Mouse (Mus musculus) heart, embryonic 12.5 days (tissue): ENCODE results near the gene 4930430F08Rik. TPM values are rescaled to one million over a fixed set of nuclear protein-coding genes. Genes with fewer than 3 reads are reported as not detected.

Source experiments
- polyA plus RNA-seq: library from polyadenylated mRNA; unstranded; fragments of >200 nt; fragmentation: Nextera tagmentation; extraction: Ambion mirVana; gene quantifications from 2 replicates; pipeline ENCODE4 v1.2.1, GENCODE M21; 2016

4930430F08Rik gene
- polyA plus RNA-seq, 1 experiment from 2014 or later, result 9.0 TPM

Other genes starting within 250 kb of the 4930430F08Rik start
- gene Gm4302, start 249.6 kb downstream of the 4930430F08Rik start, polyA plus RNA-seq, result not detected in 2 replicates
- gene Gm4303, start 244.5 kb downstream of the 4930430F08Rik start, polyA plus RNA-seq, result not detected in 2 replicates
- not detected in 2 replicates for gene Gm4305, start 239.3 kb downstream of the 4930430F08Rik start, polyA plus RNA-seq
- gene Gm4307, start 229.1 kb downstream of the 4930430F08Rik start, polyA plus RNA-seq, result not detected in 2 replicates
- gene Gm4312, start 207.9 kb downstream of the 4930430F08Rik start, polyA plus RNA-seq, result not detected in 2 replicates
- gene Tmtc3, start 103.1 kb downstream of the 4930430F08Rik start, polyA plus RNA-seq, result 24.4 and 27.3 TPM in 2 replicates
- 2.7 and 4.2 TPM in 2 replicates for gene Cep290, start 102.9 kb downstream of the 4930430F08Rik start, polyA plus RNA-seq
- gene 1700017N19Rik, start 61 bp upstream of the 4930430F08Rik start, polyA plus RNA-seq, result not detected in 2 replicates